Mouse (Mus musculus) limb, embryonic 13.5 days (tissue): ENCODE measurements around the gene Braf. TPM values are rescaled to one million over a fixed set of nuclear protein-coding genes. Genes with fewer than 3 reads are reported as not detected.

Experiments
- polyA plus RNA-seq: library from polyadenylated mRNA; unstranded; fragments of >200 nt; fragmentation: Nextera tagmentation; extraction: Ambion mirVana; gene quantifications from 2 replicates; pipeline ENCODE4 v1.2.1, GENCODE M21; 2015

Braf gene
- polyA plus RNA-seq, 1 experiment from 2014 or later: 18.5 TPM

Other genes starting within 250 kb of the Braf start
- 25.8 and 30.1 TPM in 2 replicates for gene Dennd2a, start 167.6 kb downstream of the Braf start, polyA plus RNA-seq
- gene Adck2, start 151.6 kb downstream of the Braf start, polyA plus RNA-seq: 41.9 and 42.8 TPM in 2 replicates
- 1.0 and 3.4 TPM in 2 replicates for gene Gm42420, start 139.7 kb downstream of the Braf start, polyA plus RNA-seq
- gene Ndufb2, start 132.9 kb downstream of the Braf start, polyA plus RNA-seq: 333 and 336 TPM in 2 replicates
- gene Mrps33, start 85.5 kb upstream of the Braf start, polyA plus RNA-seq: 197 and 205 TPM in 2 replicates
- 1.3 and 1.5 TPM in 2 replicates for gene Tmem178b, start 147.8 kb upstream of the Braf start, polyA plus RNA-seq